In the genomic region with DNA sequence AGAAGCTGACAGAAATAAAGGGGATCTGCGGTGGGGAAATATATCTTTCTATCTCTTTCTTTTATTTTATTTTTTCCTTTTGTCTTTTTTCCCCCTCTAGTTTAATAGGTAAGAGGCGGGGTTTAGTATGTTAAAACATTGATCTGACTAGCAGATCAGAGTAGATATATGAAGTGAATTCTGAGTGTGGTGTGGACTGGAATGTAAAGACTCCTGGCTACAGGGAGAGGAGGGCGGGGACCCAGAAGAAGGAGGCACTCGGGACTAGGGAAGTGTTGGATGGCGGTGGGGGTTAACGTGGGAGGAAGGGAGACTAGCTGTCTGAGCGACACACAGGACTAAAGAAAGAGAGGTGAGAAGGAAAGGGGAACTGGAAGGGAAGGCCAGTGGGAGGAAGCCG, we compare ENCODE assay signal across 13 mouse cellular contexts. TPM values are rescaled to one million over a fixed set of nuclear protein-coding genes. Genes with fewer than 3 reads are reported as not detected.
DNase-seq lines count a peak whose midpoint lies in the region; ATAC-seq lines count a peak whose summit lies in the region.
"Had no signal": no experiment of that assay in that cellular context is flagged by ENCODE, and none has a peak within 500 bp of the region (broad histone marks: within the 10 kb centered on the region; RNA-seq: fewer than 3 reads in every experiment).

Gene Htr1a, plus strand, starts transcription at position 301 of the 400 bp plus-strand sequence.

- peak within 1 kb of the TSS; percentile 61 for H3K4me2 ChIP-seq in neural tube, embryonic 12.5 days (replicated peaks)
- H3K4me2 ChIP-seq: lung, embryonic 14.5 days had no signal

- WGBS in forebrain, embryonic 10.5 days = 6% methylated on average over 8 of the region's 8 CpGs
- 7% methylated on average over 8 of the region's 8 CpGs for WGBS in neural tube, embryonic 12.5 days

- no peaks in the 10 kb centered on the region for H3K36me3 ChIP-seq in forebrain, embryonic 10.5 days (replicated peaks)
- no peaks in the 10 kb centered on the region for H3K36me3 ChIP-seq in neural tube, embryonic 12.5 days

- ATAC-seq in neural tube, embryonic 12.5 days (ENCODE audit: low FRiP score, low read depth) = no peak
- ATAC-seq: CD4-positive, CD25-positive, alpha-beta regulatory T cell, adult 4 months had no signal

- H3K4me3 ChIP-seq in forebrain, embryonic 10.5 days = peak within 1 kb of the TSS; percentile 38
- H3K4me3 ChIP-seq in neural tube, embryonic 12.5 days = peak within 1 kb of the TSS; percentile 34

- intact Hi-C loops in left cerebral cortex, postnatal 10 days (cut with DNase I) = loop anchor here (5.0 kb wide), 3 partner anchors 839 to 1474 kb away; no protein-coding TSS in a partner anchor

- no peaks in the 10 kb centered on the region for H3K9me3 ChIP-seq in forebrain, embryonic 10.5 days
- no peaks in the 10 kb centered on the region for H3K9me3 ChIP-seq in neural tube, embryonic 12.5 days

- H3K9ac ChIP-seq in neural tube, embryonic 12.5 days = no peak within 1 kb of the TSS
- H3K9ac ChIP-seq: lung, embryonic 14.5 days had no signal

- H3K4me1 ChIP-seq in forebrain, embryonic 10.5 days = peaks cover 28% of the 10 kb centered on the region
- H3K4me1 ChIP-seq in neural tube, embryonic 12.5 days = peaks cover 8% of the 10 kb centered on the region

- peaks cover 49% of the 10 kb centered on the region for H3K27me3 ChIP-seq in forebrain, embryonic 10.5 days (ENCODE audit: poor library complexity, severe bottlenecking)
- H3K27me3 ChIP-seq in neural tube, embryonic 12.5 days (replicated peaks) = peaks cover 39% of the 10 kb centered on the region

- no peak for DNase-seq in left cerebral cortex, postnatal 10 days (ENCODE audit: extremely low spot score in 1 of 2, low spot score in 2 of 2)
- DNase-seq in left cerebral cortex, adult 9 months (ENCODE audit: low spot score in 2 of 2) = no peak
- no peak for DNase-seq in forebrain, embryonic 10.5 days (ENCODE audit: extremely low spot score, low spot score)
- DNase-seq in layer of hippocampus, postnatal 10 days (ENCODE audit: low spot score in 2 of 2) = no peak
- DNase-seq in gastrocnemius, postnatal 25 days = no peak
- no peak for DNase-seq in spleen, postnatal 4 days (ENCODE audit: low spot score in 2 of 2)
- DNase-seq in kidney, postnatal 10 days = no peak
- DNase-seq: cerebellum, adult 9-10 months had no signal

- H3K27ac ChIP-seq in forebrain, embryonic 10.5 days = no peak within 1 kb of the TSS
- H3K27ac ChIP-seq in neural tube, embryonic 12.5 days = no peak within 1 kb of the TSS

RNA-seq across cellular contexts. Expression of gene Htr1a, which starts in this region (rescaled TPM):
- total RNA-seq in left cerebral cortex, postnatal 10 days (2021) = 10 to 100 TPM; 11.9 to 14.0 TPM
- not detected in 2 replicates for polyA plus RNA-seq in forebrain, embryonic 10.5 days (2016; fragmentation: Nextera tagmentation; extraction: Ambion mirVana)
- 10 to 100 TPM; 15.6 to 17.1 TPM for total RNA-seq in layer of hippocampus, postnatal 10 days (2021)
- 0.62 and 0.64 TPM in 2 replicates for polyA plus RNA-seq in neural tube, embryonic 12.5 days (2016; fragmentation: Nextera tagmentation; extraction: Ambion mirVana)
- total RNA-seq in gastrocnemius, postnatal 25 days (2021) = not detected
- total RNA-seq: neutrophil, adult 5-6 weeks had no signal
- polyA plus RNA-seq: CD4-positive, CD25-positive, alpha-beta regulatory T cell, adult 4 months; heart, embryonic 16.5 days; lung, embryonic 14.5 days had no signal

Comparison
In these comparisons a context has a peak if more than half of its experiments do, and no peak if none do; other contexts are left out.
1. RNA of gene Htr1a (total RNA-seq): 15.6 to 17.1 TPM in layer of hippocampus, postnatal 10 days and 11.9 to 14.0 TPM in left cerebral cortex, postnatal 10 days; not detected in gastrocnemius, postnatal 25 days; every median in the first group is over 10 times any median in the second.